Mouse (Mus musculus): ENCODE data around the gene Usf2.

DNA sequence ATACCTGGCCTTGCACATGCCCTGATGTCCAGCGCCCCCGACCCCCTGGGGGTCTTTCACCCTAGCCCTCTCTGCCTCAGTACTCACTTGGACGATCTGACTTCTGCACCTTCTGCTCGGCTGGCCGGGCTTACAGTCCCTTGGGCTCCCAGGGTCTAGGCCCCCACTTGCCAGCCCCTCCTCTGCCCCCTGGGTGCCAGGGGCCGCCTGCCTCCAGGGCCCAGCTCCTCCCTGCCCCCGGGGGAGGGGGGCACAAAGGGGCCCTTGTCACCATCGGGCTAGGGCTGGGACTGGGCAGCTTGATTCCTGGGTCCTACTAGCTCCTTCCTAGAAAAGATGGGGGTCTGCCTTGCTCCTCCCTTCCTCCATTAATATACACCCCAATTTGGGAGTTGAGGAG lies 41.9 kb downstream of the Usf2 start, which contains the start of gene Mag:
- TF ChIP-seq POLR2A (IDR thresholded peaks at IDR 0.05; ENCODE audit: borderline replicate concordance, control insufficient read depth, low read depth, low read length) (no peak), CTCF (IDR thresholded peaks at IDR 0.05; ENCODE audit: control insufficient read depth, insufficient read depth, low read length) (no peak)
